Comparison of ENCODE assay signal across 16 mouse cellular contexts in the genomic region with DNA sequence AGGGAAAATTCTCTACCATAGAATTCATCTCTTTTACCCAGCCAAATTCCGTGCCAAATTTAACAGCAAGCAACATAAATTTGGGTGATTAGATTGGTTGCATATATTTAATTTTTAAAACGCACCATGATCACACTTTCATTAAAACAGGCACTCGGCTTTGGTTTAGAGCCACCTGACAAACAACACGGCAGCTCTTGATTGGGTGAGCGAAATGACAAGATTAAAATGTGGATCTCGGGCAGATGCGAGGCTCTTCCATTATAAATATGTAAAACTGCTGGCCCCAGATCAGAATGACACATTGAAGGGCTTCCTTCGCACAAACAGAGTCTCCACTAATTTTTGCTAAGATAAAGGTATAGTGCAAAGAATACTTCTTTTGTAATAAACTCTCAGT.
DNase-seq lines count a peak whose midpoint lies in the region; ATAC-seq and TF ChIP-seq lines count a peak whose summit lies in the region.
"Had no signal": no experiment of that assay in that cellular context is flagged by ENCODE, and none has a peak within 500 bp of the region (broad histone marks: within the 10 kb centered on the region; RNA-seq: fewer than 3 reads in every experiment).

No protein-coding gene starts in this region.

- H3K27me3 ChIP-seq in heart, embryonic 10.5 days (ENCODE audit: insufficient read depth, poor library complexity, severe bottlenecking): no peaks in the 10 kb centered on the region
- no peaks in the 10 kb centered on the region for H3K27me3 ChIP-seq in hindbrain, postnatal 0 days (ENCODE audit: insufficient read depth, low read length)
- H3K27me3 ChIP-seq: liver, embryonic 13.5 days; midbrain, embryonic 12.5 days had no signal

- peak; percentile 0 for DNase-seq in heart, embryonic 10.5 days (ENCODE audit: low spot score)
- no peak for DNase-seq in heart, postnatal 25 days (ENCODE audit: low spot score)
- peak; percentile 19 for DNase-seq in right cerebral cortex, adult 18-20 months
- DNase-seq in right cerebral cortex, postnatal 14 days: no peak
- peak; percentile 54 for DNase-seq in hindbrain, postnatal 0 days (ENCODE audit: low spot score)
- no peak for DNase-seq in spleen, postnatal 14 days (ENCODE audit: low spot score in 2 of 2)
- no peak for DNase-seq in left cerebral cortex, adult 9 months (ENCODE audit: low spot score in 2 of 2)
- DNase-seq: adrenal gland, postnatal 36 days; heart, postnatal 14 days; kidney, adult 18-20 months; kidney, postnatal 4 days; liver, embryonic 13.5 days; lung, postnatal 14 days had no signal

- no peak for ATAC-seq in hindbrain, postnatal 0 days
- ATAC-seq: activated CD4-positive, CD25-positive, alpha-beta regulatory T cell, adult 4 months; CD4-positive, CD25-positive, alpha-beta regulatory T cell, adult 4 months had no signal

- no peak overlapping the region for H3K27ac ChIP-seq in heart, embryonic 10.5 days
- H3K27ac ChIP-seq in hindbrain, postnatal 0 days: peak overlapping the region; percentile 49
- H3K27ac ChIP-seq: liver, embryonic 13.5 days had no signal

- intact Hi-C loops in heart, postnatal 25 days (cut with DNase I): no loop called here

- 91% methylated on average over 8 of the region's 8 CpGs for WGBS in heart, embryonic 10.5 days
- WGBS in hindbrain, postnatal 0 days: 43% methylated on average over 8 of the region's 8 CpGs

- no peak overlapping the region for H3K9ac ChIP-seq in hindbrain, postnatal 0 days (replicated peaks; ENCODE audit: low read length)
- H3K9ac ChIP-seq: liver, embryonic 13.5 days; midbrain, embryonic 12.5 days had no signal

- no peak for TF ChIP-seq CTCF in hindbrain, postnatal 0 days (IDR thresholded peaks at IDR 0.05; ENCODE audit: low read depth)

- H3K4me1 ChIP-seq in heart, embryonic 10.5 days: no peaks in the 10 kb centered on the region
- H3K4me1 ChIP-seq in hindbrain, postnatal 0 days (ENCODE audit: insufficient read depth, low read length): no peaks in the 10 kb centered on the region
- H3K4me1 ChIP-seq: liver, embryonic 13.5 days; midbrain, embryonic 12.5 days had no signal

- no peaks in the 10 kb centered on the region for H3K9me3 ChIP-seq in heart, embryonic 10.5 days
- no peaks in the 10 kb centered on the region for H3K9me3 ChIP-seq in hindbrain, postnatal 0 days (ENCODE audit: low read length)
- H3K9me3 ChIP-seq: liver, embryonic 13.5 days; midbrain, embryonic 12.5 days had no signal

- H3K4me2 ChIP-seq in hindbrain, postnatal 0 days (ENCODE audit: low read depth, low read length): no peak overlapping the region
- H3K4me2 ChIP-seq: liver, embryonic 13.5 days; midbrain, embryonic 12.5 days had no signal

- no peak overlapping the region for H3K4me3 ChIP-seq in heart, embryonic 10.5 days
- no peak overlapping the region for H3K4me3 ChIP-seq in hindbrain, postnatal 0 days (ENCODE audit: low read length)
- H3K4me3 ChIP-seq: liver, embryonic 13.5 days; midbrain, embryonic 12.5 days had no signal

- peaks cover 34% of the 10 kb centered on the region for H3K36me3 ChIP-seq in heart, embryonic 10.5 days
- no peaks in the 10 kb centered on the region for H3K36me3 ChIP-seq in hindbrain, postnatal 0 days (ENCODE audit: insufficient read depth, low read length)
- H3K36me3 ChIP-seq: liver, embryonic 13.5 days; midbrain, embryonic 12.5 days had no signal

Comparison
In these comparisons a context has a peak if more than half of its experiments do, and no peak if none do; other contexts are left out.
1. DNase-seq: peak in heart, embryonic 10.5 days (single experiment), right cerebral cortex, adult 18-20 months (single experiment) and hindbrain, postnatal 0 days (single experiment); none in heart, postnatal 25 days (single experiment), right cerebral cortex, postnatal 14 days (single experiment), spleen, postnatal 14 days (0 of 2) and left cerebral cortex, adult 9 months (0 of 2).